Mouse (Mus musculus) Patski (cell line): ENCODE results near the gene Rnd2. TPM values are rescaled to one million over a fixed set of nuclear protein-coding genes. Genes with fewer than 3 reads are reported as not detected.
"Not testable (repeated sequence)": the region's sequence is repeated elsewhere in the genome, so short reads cannot be mapped to it uniquely, and the experiment has no call there.

Experiments
- ATAC-seq: fragments of 100-300 bp; one replicate; pipeline ENCODE4 v1.8.0; 2021
- CTCF ChIA-PET: fragments of 350-600 bp; sonication (Branson Sonifier 250); formaldehyde crosslinking; loops from one replicate; lab custom pipeline; 2022; ENCODE audit warnings: inconsistent platforms; lab: Charles Lee
- POLR2A ChIA-PET: fragments of 350-600 bp; sonication (Branson Sonifier 250); formaldehyde crosslinking; loops from one replicate; lab custom pipeline; 2022; ENCODE audit warnings: antibody characterized with exemption, inconsistent platforms; lab: Charles Lee
- DNase-seq: peaks from one replicate; pipeline ENCODE4 v3.0.0-alpha.2; 2011; ENCODE audit warnings: low read depth, low spot score
- H3K27me3 ChIP-seq: fragments of 371-371 bp; one replicate; pipeline ENCODE4 v1.5.1; 2021
- CTCF ChIP-seq: fragments of 100-300 bp; IDR thresholded peaks from one replicate; pipeline ENCODE4 v1.5.1; 2021
- in situ Hi-C: fragments of 300-500 bp; cut with MboI; formaldehyde crosslinking; loops from 3 replicates; pipeline ENCODE4 v1.11.1; 2018; ENCODE audit warnings: low pct_unique_long_range_greater_than_20kb, mixed read lengths
- polyA plus RNA-seq: library from polyadenylated mRNA; unstranded; gene quantifications from one replicate; pipeline ENCODE4 v1.2.3, GENCODE M21; 2021

The Rnd2 gene
- polyA plus RNA-seq, 1 experiment from 2014 or later: 22.6 TPM

- CTCF ChIA-PET: no interaction called here
- TF ChIP-seq CTCF: no peak
- in situ Hi-C loops: no loop called here
- no peaks in the 10 kb centered on the region for H3K27me3 ChIP-seq
- ATAC-seq (no peak), DNase-seq (no peak)
- POLR2A ChIA-PET: no interaction called here
These were observed 9.5 kb downstream of the Rnd2 start for GRCm38 (mm10) chr11:101474298-101474697.

DNA sequence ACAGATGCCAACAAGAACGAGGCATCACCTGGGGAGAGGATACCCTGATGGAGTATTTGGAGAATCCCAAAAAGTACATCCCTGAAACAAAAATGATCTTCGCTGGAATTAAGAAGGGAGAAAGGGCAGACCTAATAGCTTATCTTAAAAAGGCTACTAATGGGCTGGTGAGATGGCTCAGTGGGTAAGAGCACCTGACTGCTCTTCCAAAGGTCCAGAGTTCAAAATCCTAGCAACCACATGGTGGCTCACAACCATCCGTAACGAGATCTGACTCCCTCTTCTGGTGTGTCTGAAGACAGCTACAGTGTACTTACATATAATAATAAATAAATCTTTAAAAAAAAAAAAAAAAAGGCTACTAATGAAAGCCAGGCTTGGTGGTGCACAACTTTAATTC lies 11.6 kb downstream of the Rnd2 start:
- POLR2A ChIA-PET, H3K27me3 ChIP-seq, in situ Hi-C loops, DNase-seq, CTCF ChIA-PET, ATAC-seq: not testable (repeated sequence)

DNA sequence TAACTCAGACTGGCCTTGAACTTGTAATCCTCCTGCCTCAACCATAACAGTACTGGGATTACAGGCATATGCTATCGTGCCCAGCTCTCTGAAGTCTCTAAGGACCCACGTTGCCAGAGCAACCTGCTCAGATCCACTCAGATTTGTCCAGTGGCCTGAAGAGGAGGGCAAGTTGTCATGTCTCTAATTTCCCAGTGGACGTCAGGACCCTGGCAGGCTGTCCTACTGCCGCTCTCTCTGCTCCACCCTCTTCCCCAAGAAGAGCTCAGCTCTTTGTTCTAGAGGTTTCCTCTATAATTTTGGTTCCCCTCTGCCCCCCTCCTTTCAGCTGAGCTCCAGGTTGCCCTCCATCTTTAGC lies 12.4 kb downstream of the Rnd2 start:
- no peak for DNase-seq

GRCm38 (mm10) chr11:101477552-101478211 lies 12.9 kb downstream of the Rnd2 start:
- CTCF ChIA-PET: no interaction called here
- POLR2A ChIA-PET: interaction anchor here (1.4 kb wide), 1 partner anchor 9 kb away, joined by 4 read pairs; no protein-coding TSS in a partner anchor
- no peaks in the 10 kb centered on the region for H3K27me3 ChIP-seq
- ATAC-seq (no peak), DNase-seq (no peak)
- in situ Hi-C loops: no loop called here
- TF ChIP-seq CTCF: no peak

More for the DNA sequence above, 12.4 kb downstream of the Rnd2 start:
- H3K27me3 ChIP-seq: no peaks in the 10 kb centered on the region
- ChIA-PET POLR2A (interaction anchor here (1.4 kb wide), 1 partner anchor 8 kb away, joined by 4 read pairs; no protein-coding TSS in a partner anchor), CTCF (no interaction called here)
- no peak for TF ChIP-seq CTCF
- in situ Hi-C loops: no loop called here
- no peak for ATAC-seq

- in situ Hi-C loops: no loop called here
- ChIA-PET POLR2A (interaction anchor here (0.9 kb wide), 1 partner anchor 10 kb away, joined by 3 read pairs; no protein-coding TSS in a partner anchor), CTCF (no interaction called here)
- no peak for DNase-seq
- no peaks in the 10 kb centered on the region for H3K27me3 ChIP-seq
- no peak for TF ChIP-seq CTCF
- ATAC-seq: no peak
These were observed 14.4 kb downstream of the Rnd2 start for GRCm38 (mm10) chr11:101479171-101479635.

- in situ Hi-C loops: no loop called here
- ATAC-seq: no peak
- no peak for TF ChIP-seq CTCF
- no peaks in the 10 kb centered on the region for H3K27me3 ChIP-seq
- ChIA-PET CTCF (no interaction called here), POLR2A (no interaction called here)
- no peak for DNase-seq
These were observed 16.1 kb downstream of the Rnd2 start for GRCm38 (mm10) chr11:101480912-101481311.

DNA sequence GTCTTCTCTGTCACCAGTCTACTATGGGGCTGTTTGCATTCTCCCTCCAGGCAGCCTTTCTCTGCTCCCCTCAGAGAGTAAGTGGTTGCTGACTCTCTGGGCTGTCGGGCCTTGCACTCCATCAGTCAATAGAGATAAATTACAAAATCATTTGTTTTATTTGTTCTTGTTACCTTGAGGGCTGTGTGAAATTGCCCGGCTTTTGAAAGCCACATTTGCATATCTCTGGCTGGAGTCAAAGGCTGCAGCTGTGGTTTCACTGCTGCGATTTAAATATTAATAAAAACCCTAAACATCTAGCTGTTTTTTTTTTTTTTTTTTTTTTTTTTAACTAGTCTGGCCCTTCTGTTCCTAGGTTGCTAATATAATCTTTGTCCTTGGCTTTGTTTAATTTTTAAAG lies 19.0 kb downstream of the Rnd2 start:
- POLR2A ChIA-PET: interaction anchor here (0.6 to 0.8 kb wide), 2 partner anchors 14 to 20 kb away, joined by 3 to 4 read pairs; no protein-coding TSS in a partner anchor
- DNase-seq (no peak), ATAC-seq (no peak)
- no peak for TF ChIP-seq CTCF
- in situ Hi-C loops: no loop called here
- no peaks in the 10 kb centered on the region for H3K27me3 ChIP-seq
- CTCF ChIA-PET: no interaction called here

DNA sequence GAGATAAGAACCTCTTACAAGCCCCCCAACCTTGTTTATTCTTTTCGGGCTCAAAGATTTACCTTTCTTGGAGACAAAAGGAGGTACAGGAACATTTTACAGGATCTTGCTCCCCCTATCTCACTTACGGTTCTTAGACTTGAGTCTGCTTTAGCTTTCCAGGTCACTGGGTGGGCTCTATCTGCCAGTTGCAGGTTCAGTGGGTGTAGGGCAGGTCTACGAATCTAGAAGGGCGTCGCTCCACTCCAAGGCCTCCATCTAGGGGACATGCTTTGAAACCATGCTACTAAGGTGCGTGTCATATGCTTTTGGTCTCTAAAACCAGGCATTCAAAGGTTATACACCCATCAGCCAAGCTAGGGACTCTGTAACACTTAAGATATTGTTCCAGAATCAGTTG lies 19.4 kb downstream of the Rnd2 start:
- ChIA-PET POLR2A (interaction anchor here (0.8 kb wide), 1 partner anchor 14 kb away, joined by 3 read pairs; no protein-coding TSS in a partner anchor), CTCF (interaction anchor here (1.2 kb wide), 1 partner anchor 22 kb away, joined by 5 read pairs; no protein-coding TSS in a partner anchor)
- in situ Hi-C loops: no loop called here
- TF ChIP-seq CTCF: no peak
- ATAC-seq (no peak), DNase-seq (no peak)
- H3K27me3 ChIP-seq: no peaks in the 10 kb centered on the region

DNA sequence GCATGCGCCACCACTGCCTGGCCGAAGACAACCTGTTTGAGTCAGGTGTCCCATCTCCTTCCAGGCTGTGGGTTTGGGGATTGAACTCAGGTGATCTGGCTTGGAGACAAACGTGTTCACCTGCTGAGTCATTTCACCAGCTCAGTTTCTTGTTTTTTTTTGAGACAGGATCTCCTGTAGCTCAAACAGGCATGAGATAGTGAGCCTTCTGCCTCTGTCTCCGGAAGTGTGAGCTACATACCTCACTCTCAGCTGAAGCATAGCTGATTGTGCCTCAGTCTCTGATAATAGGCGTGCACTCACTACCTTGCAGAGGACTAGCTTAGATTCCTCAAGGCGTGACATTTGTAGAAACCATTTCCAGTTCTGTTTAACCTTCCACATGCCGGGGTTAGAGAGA lies 20.0 kb downstream of the Rnd2 start:
- POLR2A ChIA-PET: no interaction called here

GRCm38 (mm10) chr11:101485509-101486028 lies 20.8 kb downstream of the Rnd2 start:
- CTCF ChIA-PET: interaction anchor here (1.2 kb wide), 1 partner anchor 12 kb away, joined by 3 read pairs; no protein-coding TSS in a partner anchor
- TF ChIP-seq CTCF: no peak
- POLR2A ChIA-PET: no interaction called here
- DNase-seq (no peak), ATAC-seq (no peak)
- in situ Hi-C loops: no loop called here
- no peaks in the 10 kb centered on the region for H3K27me3 ChIP-seq

More for the DNA sequence above, 20.0 kb downstream of the Rnd2 start:
- ATAC-seq (no peak), DNase-seq (no peak)
- in situ Hi-C loops: no loop called here
- CTCF ChIA-PET: interaction anchor here (1.2 kb wide), 2 partner anchors 13 to 22 kb away, joined by 3 to 5 read pairs; no protein-coding TSS in a partner anchor
- no peaks in the 10 kb centered on the region for H3K27me3 ChIP-seq
- no peak for TF ChIP-seq CTCF

DNA sequence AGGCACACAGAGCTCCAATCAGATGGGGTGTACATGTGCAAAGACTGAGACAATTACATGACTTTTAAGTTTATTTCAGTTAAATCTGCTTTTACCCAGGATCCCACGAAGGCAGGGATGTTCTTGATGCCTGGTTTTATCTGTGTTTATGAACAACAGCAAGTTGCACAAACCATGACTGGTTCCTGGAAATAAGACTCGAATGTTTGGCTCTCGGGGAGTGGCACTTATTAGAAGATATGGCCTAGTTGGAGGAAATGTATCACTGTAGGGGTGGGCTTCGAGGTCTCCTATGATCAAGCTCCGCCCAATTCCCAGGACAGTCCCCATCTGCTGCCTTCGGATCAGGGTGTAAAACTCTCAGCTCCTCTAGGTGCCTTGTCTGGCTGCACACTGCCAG lies 21.3 kb downstream of the Rnd2 start:
- ChIA-PET CTCF (interaction anchor here (1.2 kb wide), 1 partner anchor 11 kb away, joined by 3 read pairs; no protein-coding TSS in a partner anchor), POLR2A (interaction anchor here (0.7 kb wide), 1 partner anchor 166 kb away, joined by 3 read pairs; no protein-coding TSS in a partner anchor)
- ATAC-seq (no peak), DNase-seq (no peak)
- in situ Hi-C loops: no loop called here
- H3K27me3 ChIP-seq: no peaks in the 10 kb centered on the region
- TF ChIP-seq CTCF: no peak
